Mouse (Mus musculus): ENCODE measurements at regions not wholly inside any gene's neighbourhood (a gene's known extent, or its start where the extent isn't known, plus 50 kb on each side); places are given as distances from the start of the nearest gene placed in this dataset.

- TF ChIP-seq CTCF (IDR thresholded peaks at IDR 0.05; ENCODE audit: low read depth, low read length) (no peak), GATA1 (IDR thresholded peaks at IDR 0.05; ENCODE audit: borderline replicate concordance, low read length) (no peak), TAL1 (conservative IDR thresholded peaks at IDR 0.05; ENCODE audit: low read depth, low read length) (no peak), POLR2AphosphoS5 (IDR thresholded peaks at IDR 0.05; ENCODE audit: insufficient replicate concordance, low read depth, low read length) (no peak), GATA2 (IDR thresholded peaks at IDR 0.05; ENCODE audit: borderline replicate concordance, low read depth, low read length) (no peak)
Observed at GRCm38 (mm10) chr4:127651601-127652000, 293.6 kb upstream of the Gjb5 start.

Measured in G1E (cell line).